Mouse (Mus musculus) gastrocnemius, postnatal 4 days (tissue): Measurements from ENCODE around the gene Tmem229b. TPM values are rescaled to one million over a fixed set of nuclear protein-coding genes. Genes with fewer than 3 reads are reported as not detected.
"Not testable (repeated sequence)": the region's sequence is repeated elsewhere in the genome, so short reads cannot be mapped to it uniquely, and the experiment has no call there.

Experiments used
- DNase-seq, 2 experiments: peaks; one replicate each; pipeline ENCODE4 v3.0.0; 2021 to 2022; ENCODE audit warnings: low spot score in 2 of 2, mixed read lengths in 2 of 2
- total RNA-seq, 2 experiments: library from RNA; stranded (reverse); gene quantifications; 2 replicates each; pipeline ENCODE4 v1.2.3; 2021

The Tmem229b gene
- total RNA-seq, 2 experiments from 2014 or later, result 7.7 to 8.0 TPM

- DNase-seq, result peak; percentile 36 to 49
Measured at GRCm38 (mm10) chr12:79006478-79007125, 825 bp downstream of the Tmem229b start.

DNA sequence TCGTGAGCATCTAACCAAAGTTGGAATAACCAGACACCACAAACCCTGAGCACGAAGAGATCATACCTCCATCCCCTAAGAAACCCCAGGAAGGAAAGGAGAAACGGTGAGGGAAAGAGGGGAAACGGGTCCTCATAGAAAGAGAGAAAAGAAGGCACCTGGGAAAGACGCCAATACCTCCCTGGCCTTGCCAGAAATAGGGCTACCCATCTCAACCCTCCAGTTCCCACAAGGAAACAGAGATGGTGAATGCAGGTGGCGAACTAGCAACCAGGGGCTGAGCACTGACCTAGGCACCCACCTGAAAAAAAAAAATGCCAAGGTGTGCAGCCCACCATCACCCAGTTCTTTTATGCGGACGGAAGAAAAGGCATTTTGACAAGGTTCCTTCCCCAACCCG, 1.4 kb downstream of the Tmem229b start:
- no peak for DNase-seq

- no peak for DNase-seq
Measured at GRCm38 (mm10) chr12:79005456-79005855, 2.0 kb downstream of the Tmem229b start.

DNA sequence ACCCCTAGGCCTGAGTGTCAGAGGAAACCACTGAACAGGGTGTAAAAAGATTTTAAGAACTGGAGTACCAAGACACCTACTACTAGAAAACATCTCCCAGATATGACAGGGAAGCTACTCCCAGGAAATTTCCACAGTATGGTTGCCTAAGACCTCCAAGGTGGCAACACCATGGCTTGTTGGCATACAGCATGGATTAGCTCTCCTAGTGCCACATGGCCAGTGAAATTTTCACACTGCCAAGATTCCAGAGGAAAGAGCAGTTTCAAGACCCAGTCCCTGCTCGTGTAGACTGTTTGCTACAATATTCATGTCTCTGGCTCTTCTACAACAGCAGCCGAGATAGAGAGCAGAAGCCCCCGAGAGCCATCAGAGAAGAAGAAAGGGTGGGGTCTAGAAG, 4.4 kb downstream of the Tmem229b start:
- no peak for DNase-seq

DNA sequence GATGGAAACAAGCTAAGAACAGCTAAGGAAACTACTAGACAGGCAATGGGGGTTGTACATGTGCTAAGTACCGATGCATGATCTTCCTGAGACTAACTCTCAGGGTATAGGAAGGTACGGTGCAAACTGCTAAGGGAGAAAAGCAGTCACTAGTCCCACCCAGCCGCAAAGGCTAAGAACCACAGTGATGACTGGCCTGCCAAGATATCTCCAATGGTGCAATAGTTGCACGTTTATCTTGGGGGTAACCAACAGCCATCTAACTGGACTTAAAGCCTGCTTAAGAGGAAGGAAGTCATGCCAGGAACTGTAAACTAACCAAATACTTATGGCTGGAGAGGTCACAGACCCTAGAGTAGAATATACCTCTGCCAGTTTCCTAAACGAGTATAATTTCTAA, 5.0 kb downstream of the Tmem229b start:
- no peak for DNase-seq

- DNase-seq, result no peak
Measured at GRCm38 (mm10) chr12:78996711-78997110, 10.7 kb downstream of the Tmem229b start.

- DNase-seq, result no peak
Measured at GRCm38 (mm10) chr12:78996271-78996670, 11.2 kb downstream of the Tmem229b start.

DNA sequence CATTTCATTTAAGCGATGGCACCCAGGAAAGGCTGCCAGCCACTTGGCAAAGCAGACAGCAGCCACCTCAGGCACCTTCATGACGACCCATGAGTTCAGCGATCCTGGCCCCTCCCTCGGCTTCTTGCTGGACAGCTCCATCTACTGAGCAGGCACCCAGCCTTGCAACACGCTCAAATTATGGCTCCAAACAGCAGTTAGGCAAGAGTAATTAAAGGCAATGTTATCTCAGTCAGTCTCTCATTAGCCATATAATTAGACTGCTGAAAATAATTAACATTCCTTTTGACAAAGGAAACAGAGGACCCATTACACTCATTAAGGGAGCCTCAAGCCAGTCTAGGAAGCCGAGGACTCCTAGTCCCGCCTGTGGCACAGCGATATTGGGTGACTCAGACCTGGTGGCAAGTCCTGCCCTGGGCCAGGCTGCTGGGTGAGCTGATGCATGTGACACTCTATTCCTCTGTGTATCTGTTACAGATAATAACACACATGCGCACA, 19.8 kb downstream of the Tmem229b start:
- no peak for DNase-seq

DNA sequence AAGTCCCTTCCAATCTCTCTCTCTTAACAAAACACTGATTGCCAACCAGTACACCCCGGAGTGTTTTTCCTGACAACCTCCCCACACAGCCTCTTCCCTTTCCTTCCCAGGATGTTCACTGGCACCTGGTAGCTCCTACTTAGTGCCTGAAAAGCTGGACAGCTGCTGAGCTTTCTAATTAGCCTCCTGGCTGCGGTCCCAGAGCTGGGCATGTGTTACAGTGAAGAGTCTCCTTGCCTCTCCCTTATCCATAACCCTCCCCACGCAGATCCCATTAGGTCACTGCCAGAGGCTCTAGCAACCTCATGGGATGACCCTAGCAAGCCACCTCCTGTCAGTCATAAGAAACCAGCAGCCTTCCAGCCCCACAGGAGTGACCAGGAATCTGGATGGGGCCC, 23.4 kb downstream of the Tmem229b start:
- DNase-seq, result peak; percentile 21 to 65

DNA sequence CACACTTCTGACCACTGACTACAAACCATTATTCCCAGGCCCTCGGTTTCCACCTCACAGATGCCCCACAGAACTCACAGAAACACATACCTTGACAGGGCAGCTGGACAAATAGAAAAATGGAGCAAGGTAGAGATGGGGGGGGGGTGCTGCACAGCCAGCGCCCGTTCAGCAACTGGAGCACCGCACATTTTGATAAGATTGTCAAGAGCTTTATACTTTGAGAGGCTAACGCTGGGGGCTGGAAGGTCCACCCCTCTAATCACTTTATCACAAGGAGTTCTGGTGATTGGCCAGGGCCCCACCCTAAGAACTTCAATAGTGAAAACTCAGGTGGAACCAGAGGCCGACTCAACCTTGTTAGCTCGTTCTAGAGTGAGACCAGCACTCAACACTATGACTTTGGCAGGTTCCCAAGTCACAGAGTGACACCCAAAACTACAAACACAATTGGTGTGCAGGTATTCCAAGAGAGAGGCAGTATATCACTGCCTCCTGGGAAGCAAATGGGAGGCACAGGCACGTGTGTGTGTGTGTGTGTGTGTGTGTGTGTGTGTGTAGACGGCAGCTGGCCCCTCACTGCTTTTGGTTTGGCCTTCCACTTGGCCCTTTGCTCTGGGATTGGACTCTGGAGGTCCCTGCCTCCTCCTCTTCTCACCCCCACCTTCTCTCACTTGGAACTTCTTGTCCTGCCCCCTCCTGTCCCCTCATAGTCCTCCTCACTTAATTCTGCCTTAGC, 24.0 kb downstream of the Tmem229b start:
- no peak for DNase-seq

DNA sequence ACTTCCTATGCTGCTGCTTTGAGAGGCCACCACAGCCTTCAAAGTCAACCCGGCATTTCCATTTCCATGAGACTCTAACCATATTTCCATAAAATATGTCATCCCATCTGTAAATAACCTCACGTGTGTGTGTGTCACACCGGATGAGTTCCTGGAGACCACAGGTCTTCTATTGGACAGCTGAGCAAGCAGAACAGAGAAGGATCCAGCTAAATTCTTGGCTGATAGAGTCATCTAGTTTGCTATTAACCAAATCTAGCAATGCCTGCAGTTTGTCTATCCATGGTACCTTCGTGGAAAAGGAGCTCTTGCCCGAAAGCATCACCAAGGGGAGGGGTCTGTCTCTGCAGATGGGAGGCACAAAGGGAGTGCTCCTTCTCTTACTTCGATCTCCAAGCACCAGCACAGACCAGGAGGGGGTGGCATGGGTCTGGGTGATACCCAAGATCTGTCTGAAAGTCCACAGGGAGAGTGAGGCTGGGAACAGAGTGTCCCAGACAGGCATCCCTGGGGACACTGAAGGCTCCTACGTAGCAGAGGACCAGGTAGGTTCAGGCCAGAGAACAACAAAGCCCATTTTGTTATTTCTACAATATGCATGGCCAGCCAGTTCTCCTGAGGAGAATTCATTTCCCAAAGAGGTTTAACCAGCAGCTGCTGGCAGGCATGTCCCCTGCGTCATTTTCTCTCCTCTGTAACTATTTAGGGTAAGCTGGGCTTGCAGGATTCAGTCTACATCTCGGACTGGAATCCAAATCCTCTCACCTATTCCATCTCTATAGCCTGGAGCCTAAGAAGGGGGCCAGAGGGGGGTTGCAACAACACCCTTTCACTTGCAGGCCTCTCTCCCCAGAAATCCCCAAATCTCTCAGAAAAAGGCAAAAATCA, 25.2 kb downstream of the Tmem229b start:
- DNase-seq, result no peak

- DNase-seq, result no peak
Measured at GRCm38 (mm10) chr12:78981131-78981530, 26.3 kb downstream of the Tmem229b start.

GRCm38 (mm10) chr12:78980683-78981091, 26.7 kb downstream of the Tmem229b start:
- DNase-seq, result peak in 1 of 2 experiments; percentile 18

GRCm38 (mm10) chr12:78977552-78977951, 29.9 kb downstream of the Tmem229b start:
- DNase-seq, result no peak

- no peak for DNase-seq
Measured at GRCm38 (mm10) chr12:78977078-78977477, 30.3 kb downstream of the Tmem229b start.

GRCm38 (mm10) chr12:78975836-78976235, 31.6 kb downstream of the Tmem229b start:
- no peak for DNase-seq

GRCm38 (mm10) chr12:78974767-78975166, 32.7 kb downstream of the Tmem229b start:
- no peak for DNase-seq

DNA sequence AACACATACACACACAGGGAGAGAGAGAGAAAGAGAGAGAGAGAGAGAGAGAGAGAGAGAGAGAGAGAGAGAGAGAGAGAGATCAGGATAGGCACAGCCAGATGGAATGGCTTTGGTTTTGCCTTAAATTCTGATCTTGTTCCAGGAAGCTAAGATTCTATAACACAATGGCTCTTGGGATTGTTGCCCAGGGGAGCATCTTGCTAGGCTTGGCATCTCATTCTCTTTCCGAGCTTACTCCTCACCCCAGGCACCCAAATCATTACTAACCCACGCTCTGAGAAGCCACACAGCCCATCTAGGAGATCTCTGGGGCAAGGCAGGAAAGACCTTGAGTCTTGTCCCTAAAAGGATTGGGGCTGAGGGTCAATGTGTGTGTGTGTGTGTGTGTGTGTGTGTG, 33.6 kb downstream of the Tmem229b start:
- no peak for DNase-seq

- no peak for DNase-seq
Measured at GRCm38 (mm10) chr12:78971649-78972048, 35.8 kb downstream of the Tmem229b start.

DNA sequence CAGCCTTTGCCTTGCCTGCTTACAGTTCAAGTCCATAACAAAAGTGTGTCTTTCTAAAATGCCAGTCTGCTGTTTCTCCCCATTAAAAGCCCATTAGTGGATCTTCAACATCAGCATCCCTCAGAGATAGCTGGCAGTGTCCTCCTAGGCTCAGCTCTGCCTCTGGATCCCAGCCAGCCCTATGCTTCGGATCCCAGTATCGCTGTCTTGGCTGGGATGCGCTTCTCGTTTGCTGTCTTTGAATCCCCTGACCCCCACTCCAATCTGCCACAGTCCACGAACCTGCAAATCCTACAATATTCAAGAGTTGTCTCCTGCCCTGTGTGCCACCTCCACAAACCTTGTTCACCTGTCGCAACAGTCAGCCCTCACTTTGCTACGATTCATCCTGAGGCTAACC, 36.7 kb downstream of the Tmem229b start:
- no peak for DNase-seq

DNA sequence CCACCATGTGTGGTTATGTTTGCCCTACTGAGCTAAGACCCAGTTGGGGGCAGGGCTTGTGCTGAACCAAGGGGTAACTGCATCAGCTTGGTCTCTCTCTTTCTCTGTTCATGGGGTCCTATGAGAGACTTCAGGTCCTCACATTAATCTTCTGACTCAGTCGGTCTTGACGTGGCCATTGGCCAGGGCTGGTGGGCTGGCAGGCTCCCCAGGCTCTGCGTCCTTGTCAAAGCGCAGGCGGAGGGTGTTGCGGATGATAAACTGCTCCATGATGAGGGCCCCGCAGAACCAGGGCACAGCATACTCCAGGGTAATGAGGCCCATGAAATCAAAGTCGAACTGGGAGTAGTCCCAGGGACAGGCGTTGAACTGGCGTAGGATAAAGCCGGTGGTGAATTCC, 42.9 kb downstream of the Tmem229b start:
- DNase-seq, result not testable (repeated sequence)

- no peak for DNase-seq
Measured at GRCm38 (mm10) chr12:78956405-78956804, 51.0 kb downstream of the Tmem229b start.
